Mouse (Mus musculus) lung, postnatal 0 days (tissue): ENCODE results near the gene Armh1. TPM values are rescaled to one million over a fixed set of nuclear protein-coding genes. Genes with fewer than 3 reads are reported as not detected.

Experiments used
- ATAC-seq: fragments of 200-750 bp; cut with Nextera tagmentation; 2 replicates; pipeline ENCODE4 v1.8.0; 2017; ENCODE audit warnings: moderate library complexity
- DNase-seq: peaks from one replicate; pipeline ENCODE4 v3.0.0-alpha.2; 2016; ENCODE audit warnings: low spot score
- H3K27ac ChIP-seq: fragments of 300-500 bp; sonication (generic); 2 replicates; pipeline ENCODE4 v1.5.1; 2014; ENCODE audit warnings: antibody characterized with exemption, mild to moderate bottlenecking, low read length, mixed read lengths
- H3K27me3 ChIP-seq: fragments of 300-500 bp; sonication (generic); replicated peaks from 2 replicates; pipeline ENCODE4 v1.6.1; 2014; ENCODE audit warnings: low read length, mixed read lengths; ENCODE audit not compliant: insufficient read depth
- H3K36me3 ChIP-seq: fragments of 300-500 bp; sonication (generic); 2 replicates; pipeline ENCODE4 v1.6.1; 2014; ENCODE audit warnings: low read length, mixed read lengths; ENCODE audit not compliant: insufficient read depth
- H3K4me1 ChIP-seq: fragments of 300-500 bp; sonication (generic); 2 replicates; pipeline ENCODE4 v1.6.1; 2014; ENCODE audit warnings: antibody characterized with exemption, low read depth, low read length, mixed read lengths; ENCODE audit not compliant: insufficient read depth
- H3K4me2 ChIP-seq: fragments of 300-500 bp; sonication (generic); replicated peaks from 2 replicates; pipeline ENCODE4 v1.6.1; 2014; ENCODE audit warnings: low read depth, mild to moderate bottlenecking, low read length, moderate library complexity, mixed read lengths
- H3K4me3 ChIP-seq: fragments of 300-500 bp; sonication (generic); 2 replicates; pipeline ENCODE4 v1.5.1; 2014; ENCODE audit warnings: low read depth, low read length
- H3K9ac ChIP-seq: fragments of 300-500 bp; sonication (generic); replicated peaks from 2 replicates; pipeline ENCODE4 v1.6.1; 2014; ENCODE audit warnings: low read depth, mild to moderate bottlenecking
- H3K9me3 ChIP-seq: fragments of 300-500 bp; sonication (generic); 2 replicates; pipeline ENCODE4 v1.6.1; 2016; ENCODE audit warnings: low read length, mixed read lengths
- CTCF ChIP-seq: IDR thresholded peaks from 2 replicates; pipeline ENCODE4 v1.5.1; 2016; ENCODE audit warnings: antibody characterized with exemption, mild to moderate bottlenecking
- EP300 ChIP-seq: IDR thresholded peaks from 2 replicates; pipeline ENCODE4 v1.6.1; 2016; ENCODE audit warnings: antibody characterized with exemption, mild to moderate bottlenecking, control low read depth
- WGBS: fragments of 180-500 bp; shearing (Covaris S2); extraction: QIAGEN DNeasy Blood & Tissue Kit; methylation state at CpG from one replicate; pipeline ENCODE4 v1.1.7; 2014; 5-methylcytosine and 5-hydroxymethylcytosine counted together
- polyA plus RNA-seq: library from polyadenylated mRNA; unstranded; fragments of >200 nt; fragmentation: Nextera tagmentation; extraction: Ambion mirVana; gene quantifications from 2 replicates; pipeline ENCODE4 v1.2.1, GENCODE M21; 2015

Gene Armh1
- polyA plus RNA-seq, 1 experiment from 2014 or later, result 3.8 TPM

DNA sequence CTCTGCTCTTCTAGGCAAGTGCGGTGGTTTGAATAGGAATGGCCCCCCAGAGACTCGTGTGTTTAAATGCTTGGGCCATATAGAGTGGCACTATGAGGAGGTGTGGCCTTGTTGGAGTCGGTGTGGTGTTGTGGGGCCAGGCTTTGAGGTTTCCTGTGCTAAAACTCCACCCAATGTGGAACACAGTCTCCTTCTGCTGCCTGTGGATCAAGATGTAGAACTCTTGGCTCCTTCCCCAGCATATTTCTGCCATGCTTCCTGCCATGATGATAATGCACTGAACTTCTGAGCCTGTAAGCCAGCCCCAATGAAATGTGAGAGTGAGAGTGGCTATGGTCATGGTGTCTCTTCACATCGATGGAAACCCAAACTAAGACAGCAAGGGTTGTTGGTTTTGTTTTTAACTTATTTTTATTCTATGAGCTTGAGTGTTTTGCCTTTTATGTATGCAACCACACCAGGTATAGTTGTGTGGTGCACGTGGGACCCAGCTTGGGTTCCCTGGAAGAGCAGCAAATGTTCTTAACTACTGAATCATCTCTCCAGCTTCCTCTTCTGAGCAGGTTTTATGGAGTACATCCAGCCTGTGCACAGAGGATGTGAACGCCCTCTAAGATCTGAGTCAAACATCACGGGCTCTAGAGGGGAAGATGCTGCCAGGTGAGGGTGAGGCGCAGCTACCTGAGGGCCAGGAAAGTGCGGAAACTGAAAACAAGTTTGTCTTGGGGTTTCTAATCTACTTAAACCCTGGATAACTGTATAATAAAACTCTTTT lies 31.0 kb downstream of the Armh1 start:
- Histone ChIP-seq H3K27ac (no peak overlapping the region), H3K4me1 (no peaks in the 10 kb centered on the region), H3K4me3 (no peak overlapping the region)

DNA sequence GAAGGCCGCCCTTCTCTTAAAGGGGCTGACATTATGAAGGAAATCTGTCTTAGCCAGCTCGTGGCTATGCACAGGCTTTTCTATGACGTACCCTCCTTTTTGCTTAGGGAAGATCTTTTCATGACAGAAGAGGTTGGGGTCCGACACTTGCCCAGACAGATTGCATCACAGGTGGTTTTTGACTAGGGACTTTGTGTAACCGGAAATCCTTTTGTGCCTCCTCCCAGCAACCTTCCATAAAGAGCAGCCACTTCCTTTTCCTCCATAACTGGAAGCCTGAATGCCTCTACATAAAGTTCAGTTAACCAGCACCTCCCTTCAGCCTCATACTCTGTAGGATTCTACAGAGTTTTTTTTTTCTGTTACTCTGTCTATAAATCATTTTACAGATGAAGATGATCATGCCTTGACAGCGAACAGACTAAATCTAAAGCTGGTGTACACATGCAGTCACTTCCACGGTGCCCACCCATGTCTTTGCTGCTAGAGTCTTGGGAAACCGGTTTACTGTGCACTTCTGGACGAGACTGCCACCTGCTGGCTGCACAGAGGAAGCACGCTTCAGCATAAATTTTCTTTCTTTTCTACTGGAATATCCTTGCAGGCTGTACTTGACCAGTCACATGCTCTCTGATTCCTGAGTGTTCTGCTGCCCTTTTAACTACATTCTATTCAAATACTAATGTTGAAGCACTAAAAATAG lies 33.3 kb downstream of the Armh1 start:
- H3K36me3 ChIP-seq, result no peaks in the 10 kb centered on the region
- H3K4me3 ChIP-seq, result no peak overlapping the region
- H3K9ac ChIP-seq, result no peak overlapping the region
- no peak overlapping the region for H3K4me2 ChIP-seq
- H3K9me3 ChIP-seq, result no peaks in the 10 kb centered on the region
- ATAC-seq (peak; percentile 79), DNase-seq (peak; percentile 90)
- WGBS, result 28% methylated on average over 10 of the region's 10 CpGs
- TF ChIP-seq CTCF, result peak; percentile 96
- peak; percentile 74 for TF ChIP-seq EP300
- no peaks in the 10 kb centered on the region for H3K27me3 ChIP-seq
- H3K27ac ChIP-seq, result no peak overlapping the region
- no peaks in the 10 kb centered on the region for H3K4me1 ChIP-seq

More for the DNA sequence above, 31.0 kb downstream of the Armh1 start:
- ATAC-seq, result no peak
- H3K9ac ChIP-seq, result no peak overlapping the region
- no peaks in the 10 kb centered on the region for H3K9me3 ChIP-seq
- no peak for TF ChIP-seq EP300
- TF ChIP-seq CTCF, result no peak
- DNase-seq, result no peak
- no peaks in the 10 kb centered on the region for H3K36me3 ChIP-seq
- no peak overlapping the region for H3K4me2 ChIP-seq
- 70% methylated on average over 9 of the region's 9 CpGs for WGBS
- no peaks in the 10 kb centered on the region for H3K27me3 ChIP-seq

DNA sequence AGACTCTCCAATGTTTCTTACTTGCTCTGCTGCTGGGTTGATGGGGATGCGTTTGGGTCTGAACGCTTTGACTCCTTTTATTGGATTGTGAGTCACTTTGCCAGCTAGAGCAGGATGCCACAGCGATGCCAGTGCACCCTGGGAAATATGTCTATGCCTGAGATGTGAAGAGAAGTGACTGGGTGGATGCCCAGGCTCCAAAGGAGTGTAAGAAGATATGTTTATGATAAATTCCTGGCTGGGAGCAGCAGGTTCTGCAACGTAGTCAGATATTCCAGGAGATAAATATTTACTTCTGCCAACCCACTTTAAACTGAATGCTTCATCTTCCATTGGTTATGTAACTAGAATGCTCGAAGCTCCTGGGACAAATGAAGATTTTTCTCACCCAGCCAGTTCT lies 34.9 kb downstream of the Armh1 start:
- Histone ChIP-seq H3K27me3 (no peaks in the 10 kb centered on the region), H3K4me3 (no peak overlapping the region), H3K27ac (no peak overlapping the region), H3K9ac (no peak overlapping the region), H3K9me3 (no peaks in the 10 kb centered on the region), H3K4me1 (no peaks in the 10 kb centered on the region), H3K4me2 (no peak overlapping the region), H3K36me3 (no peaks in the 10 kb centered on the region)
- no peak for ATAC-seq
- WGBS, result 42% methylated on average over 5 of the region's 5 CpGs
- no peak for TF ChIP-seq CTCF
- no peak for TF ChIP-seq EP300
- DNase-seq, result no peak

DNA sequence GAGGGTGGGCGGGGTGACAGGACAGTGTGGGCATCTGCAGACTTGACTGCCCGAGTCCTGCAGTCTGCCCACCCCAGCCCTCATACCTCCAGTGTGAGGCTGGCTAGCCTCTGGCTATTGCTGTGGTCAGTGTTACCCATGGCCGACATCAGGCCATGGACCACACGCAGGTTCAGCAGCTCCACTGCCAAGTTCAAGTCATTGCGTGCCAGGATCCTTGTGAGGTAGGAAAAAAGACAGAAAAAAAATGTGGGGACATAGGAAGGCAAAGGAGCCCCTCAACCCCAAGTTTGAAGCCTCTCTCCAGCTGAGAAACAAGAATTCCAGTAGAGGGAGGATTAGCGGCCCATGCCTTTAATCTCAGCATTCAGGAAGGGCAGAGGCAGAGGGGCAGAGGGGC lies 37.7 kb downstream of the Armh1 start:
- no peaks in the 10 kb centered on the region for H3K9me3 ChIP-seq
- TF ChIP-seq EP300 (no peak), CTCF (no peak)
- no peak overlapping the region for H3K27ac ChIP-seq
- H3K4me2 ChIP-seq, result no peak overlapping the region
- H3K36me3 ChIP-seq, result no peaks in the 10 kb centered on the region
- H3K27me3 ChIP-seq, result no peaks in the 10 kb centered on the region
- DNase-seq, result no peak
- no peak overlapping the region for H3K4me3 ChIP-seq
- no peak overlapping the region for H3K9ac ChIP-seq
- H3K4me1 ChIP-seq, result no peaks in the 10 kb centered on the region
- no peak for ATAC-seq
- 79% methylated on average over 6 of the region's 6 CpGs for WGBS

DNA sequence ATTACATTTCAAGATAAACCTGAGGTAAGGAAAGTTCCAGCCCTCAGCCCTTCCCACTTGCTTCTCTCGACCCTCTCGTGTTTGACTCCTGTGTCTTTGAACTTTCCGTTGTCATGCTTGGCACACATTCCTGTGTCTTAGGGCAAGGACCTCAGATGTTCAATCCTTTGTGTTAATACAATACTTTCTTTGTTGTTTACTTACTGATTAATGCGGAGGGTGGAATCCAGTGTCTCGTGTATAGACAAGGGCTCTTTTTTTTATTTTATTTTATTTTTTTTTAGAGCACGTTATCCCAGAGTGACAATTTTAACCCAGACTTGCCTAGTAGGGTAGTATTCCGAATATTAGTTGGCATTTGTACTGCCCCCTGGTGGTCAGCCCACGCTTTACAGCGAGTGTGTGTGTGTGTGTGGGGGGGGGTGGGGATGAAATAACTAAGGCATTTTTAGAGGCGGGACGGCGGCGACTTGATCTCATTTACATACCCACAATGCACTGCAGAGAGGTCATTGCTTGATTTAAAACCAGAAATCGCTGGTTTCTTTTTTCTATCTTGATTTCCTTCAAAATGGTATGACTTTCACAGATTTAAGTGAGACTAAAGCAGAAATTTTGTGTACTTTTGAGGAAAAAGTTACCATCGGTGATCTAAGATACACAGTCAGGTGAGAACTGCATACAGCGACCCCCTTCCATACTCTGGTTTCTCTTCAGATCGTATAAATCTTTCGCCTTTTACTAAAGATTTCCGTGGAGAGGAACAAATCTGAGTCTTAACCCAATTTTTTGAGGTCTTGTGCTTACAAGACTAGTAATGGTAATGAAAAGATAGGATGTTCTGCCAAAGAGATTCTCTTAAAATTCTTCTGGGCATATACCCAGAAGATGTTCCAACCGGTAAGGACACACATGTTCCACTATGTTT lies 41.5 kb downstream of the Armh1 start:
- ATAC-seq, result peak; percentile 88
- 6% methylated on average over 20 of the region's 20 CpGs for WGBS
- no peak overlapping the region for H3K4me3 ChIP-seq

DNA sequence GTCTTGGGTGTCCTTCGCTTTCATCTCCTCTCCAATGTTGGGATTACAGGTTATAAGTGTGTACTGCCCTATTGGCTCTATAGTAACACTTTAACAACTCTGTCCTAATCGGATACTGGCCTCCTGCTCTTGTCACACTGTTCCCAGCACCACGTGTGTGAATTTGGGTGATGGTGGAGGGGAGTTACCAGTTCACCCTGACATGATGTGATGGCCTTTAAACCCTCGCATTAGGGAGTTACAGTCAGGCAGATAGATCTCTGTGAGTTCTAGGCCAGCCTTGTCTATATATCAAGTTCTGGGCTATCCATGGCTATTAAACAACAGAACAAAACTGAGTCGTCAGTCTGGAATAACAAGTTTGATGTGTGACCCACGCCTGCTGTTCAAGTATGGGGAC lies 42.3 kb downstream of the Armh1 start:
- Histone ChIP-seq H3K27me3 (no peaks in the 10 kb centered on the region), H3K9ac (no peak overlapping the region), H3K4me2 (no peak overlapping the region), H3K36me3 (no peaks in the 10 kb centered on the region), H3K4me3 (no peak overlapping the region), H3K4me1 (no peaks in the 10 kb centered on the region), H3K27ac (no peak overlapping the region), H3K9me3 (no peaks in the 10 kb centered on the region)
- no peak for DNase-seq
- no peak for TF ChIP-seq EP300
- no peak for TF ChIP-seq CTCF
- no peak for ATAC-seq
- WGBS, result 67% methylated on average over 6 of the region's 6 CpGs

More for the DNA sequence above, 41.5 kb downstream of the Armh1 start:
- H3K36me3 ChIP-seq, result no peaks in the 10 kb centered on the region
- H3K4me1 ChIP-seq, result no peaks in the 10 kb centered on the region
- 0 out of 2 replicates have a peak overlapping the region, but pooled peaks have one; percentile 16 for H3K9ac ChIP-seq
- H3K27ac ChIP-seq, result peak overlapping the region; percentile 45; the same call in 1 of the 2 replicates
- H3K4me2 ChIP-seq, result peak overlapping the region; percentile 29
- peak; percentile 19; the same call in 1 of the 2 replicates for TF ChIP-seq EP300
- TF ChIP-seq CTCF, result peak; percentile 87
- H3K27me3 ChIP-seq, result no peaks in the 10 kb centered on the region
- DNase-seq, result peak; percentile 92
- no peaks in the 10 kb centered on the region for H3K9me3 ChIP-seq
